Mouse (Mus musculus): ENCODE data around the gene Nkx2-9.
A peak's percentile ranks its signal among the peaks of the same experiment; 100 is the strongest.

Gene Nkx2-9

DNA sequence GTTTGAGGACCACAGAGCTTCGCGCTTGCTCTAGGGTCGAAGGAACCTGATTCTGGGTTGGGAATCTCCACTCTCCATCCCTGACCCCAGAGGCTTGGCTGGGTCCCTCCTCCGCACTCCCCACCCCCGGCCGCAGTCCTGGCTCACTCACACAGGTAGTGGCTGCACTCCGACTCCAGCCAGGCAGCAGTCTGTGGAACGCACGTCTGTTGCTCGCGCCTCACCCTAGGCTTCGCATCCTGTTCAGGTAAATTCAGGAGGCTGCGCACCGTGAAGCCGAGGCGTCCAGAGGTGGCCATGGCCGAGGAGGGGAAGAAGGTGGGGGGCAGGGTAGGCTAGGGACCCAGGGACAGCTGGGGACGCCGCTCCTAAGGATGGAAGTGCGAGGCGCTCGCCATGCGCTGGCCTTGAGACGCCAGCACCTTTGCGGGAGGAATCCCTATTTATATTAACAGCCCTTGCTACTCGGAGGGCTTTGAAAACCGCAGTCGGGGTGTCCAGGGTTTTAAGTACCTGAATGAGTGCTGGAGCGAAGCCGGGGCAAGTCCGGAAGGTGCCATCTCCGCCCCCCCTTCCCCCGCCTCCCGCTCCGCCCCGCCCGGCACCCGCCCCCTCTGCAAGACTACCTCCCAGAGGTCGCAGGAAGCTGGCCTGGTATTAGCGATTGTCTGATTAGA is at the start of gene Nkx2-9:
Gene Nkx2-9 (minus strand): TSS at position 524 of the 677 bp plus-strand sequence.
- DNase-seq, result no peak

DNA sequence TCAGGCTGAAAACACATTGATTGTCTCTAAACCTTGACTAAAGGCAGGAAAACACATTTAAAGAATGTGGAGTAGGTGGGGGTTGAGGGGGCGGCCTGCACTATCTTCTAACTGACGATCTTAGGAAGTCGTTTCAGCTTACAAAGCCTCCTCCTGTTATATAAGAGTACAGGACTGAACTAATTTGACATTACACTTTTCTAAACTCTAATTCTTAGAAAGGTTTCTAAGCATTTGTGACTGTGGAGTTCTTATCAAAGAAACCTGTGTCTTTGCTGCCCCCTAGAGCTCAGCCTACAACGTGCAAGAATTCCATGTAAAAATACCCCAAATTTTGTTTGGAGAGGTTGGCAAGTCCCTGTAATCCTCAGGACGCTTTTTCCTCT is 24.1 kb upstream of the Nkx2-9 start:
- no peak for DNase-seq

DNA sequence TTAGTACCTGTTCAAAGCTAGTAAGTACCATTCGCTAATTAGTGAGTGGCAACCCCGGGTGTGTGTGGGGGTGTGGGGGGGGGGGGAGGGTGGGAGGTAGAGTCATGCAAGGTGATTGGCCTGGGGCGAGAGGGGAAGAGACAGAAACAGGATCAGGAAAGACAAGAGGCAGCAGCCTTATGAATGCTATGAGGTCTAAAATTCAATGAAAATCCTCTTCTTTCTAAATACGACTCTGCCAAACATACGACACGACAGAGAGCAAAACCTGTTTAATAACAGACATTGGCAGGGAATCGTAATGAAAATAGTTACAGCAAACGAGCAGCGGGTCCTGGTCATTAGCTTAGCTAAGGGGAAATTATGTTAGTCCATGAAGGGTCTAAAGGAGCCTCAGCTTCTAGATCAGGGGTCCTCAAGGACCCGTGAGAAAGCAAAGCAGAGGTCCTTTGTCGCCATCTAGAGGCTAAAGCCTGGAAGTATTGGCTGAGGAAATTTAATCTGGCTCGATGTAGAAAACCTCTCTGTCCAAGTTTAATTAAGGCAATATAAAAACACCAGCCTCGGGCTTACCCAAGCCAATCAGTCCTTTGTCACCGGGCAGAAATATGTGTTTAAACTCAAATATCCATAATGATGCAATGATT is 23.6 kb upstream of the Nkx2-9 start:
- peak; percentile 2 for DNase-seq

DNA sequence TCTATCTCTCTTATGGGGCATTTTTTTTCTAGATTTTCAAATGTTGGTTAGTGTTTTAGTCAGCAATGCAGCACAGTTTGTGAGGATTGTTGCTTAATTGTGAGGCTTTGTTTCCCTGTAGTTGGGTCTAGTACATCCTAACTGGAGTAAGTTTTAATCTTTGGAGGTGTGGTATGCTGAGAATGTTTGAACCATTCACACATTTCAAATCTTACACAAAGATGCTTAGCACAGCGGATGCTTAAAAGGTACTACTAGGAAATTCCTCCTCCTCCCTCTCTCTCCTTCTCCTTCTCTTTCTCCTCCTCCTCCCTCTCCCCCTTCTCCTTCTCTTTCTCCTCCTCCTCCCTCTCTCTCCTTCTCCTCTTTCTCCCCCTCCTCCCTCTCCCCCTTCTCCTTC is 3.0 kb upstream of the Nkx2-9 start:
- no peak for DNase-seq

DNA sequence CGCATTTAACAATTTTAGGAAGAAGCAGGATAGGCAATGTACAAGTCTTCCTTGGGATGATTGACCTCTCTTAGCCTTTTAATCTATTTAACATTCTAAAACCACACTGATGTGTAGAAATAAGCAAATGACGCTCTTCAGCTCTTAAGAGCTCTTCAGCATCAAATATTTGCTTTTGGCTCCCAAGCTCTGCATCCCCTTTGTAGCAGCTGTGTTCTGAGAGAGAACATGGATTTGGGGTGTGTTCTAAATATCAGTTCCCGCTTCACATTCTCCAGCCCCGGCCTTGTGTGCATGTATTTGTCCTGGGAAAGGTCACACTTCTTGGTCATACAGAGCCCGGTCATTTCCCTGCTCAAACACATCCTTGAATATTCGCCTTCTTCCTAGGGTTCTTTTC is 2.3 kb upstream of the Nkx2-9 start:
- DNase-seq, result no peak

DNA sequence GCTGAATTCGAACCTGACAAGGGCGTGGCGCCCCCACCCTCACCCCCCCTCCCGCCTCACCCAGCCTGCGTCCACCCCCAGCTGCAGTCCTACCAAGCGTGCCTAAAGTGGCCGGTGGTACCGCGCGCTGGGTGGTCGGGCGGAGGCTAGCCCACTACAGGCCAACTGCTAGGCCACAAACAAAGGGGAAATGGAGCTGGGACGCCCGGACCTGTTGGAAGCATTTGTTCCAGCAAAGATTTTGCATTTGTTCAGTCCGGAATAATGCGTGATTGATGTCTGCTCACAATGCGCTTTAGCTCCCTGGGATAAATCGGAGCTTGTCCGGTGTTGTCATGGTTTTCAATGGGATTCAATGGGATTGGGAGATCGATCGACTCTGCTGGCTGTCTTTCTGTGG is 1.4 kb upstream of the Nkx2-9 start:
- no peak for DNase-seq

DNA sequence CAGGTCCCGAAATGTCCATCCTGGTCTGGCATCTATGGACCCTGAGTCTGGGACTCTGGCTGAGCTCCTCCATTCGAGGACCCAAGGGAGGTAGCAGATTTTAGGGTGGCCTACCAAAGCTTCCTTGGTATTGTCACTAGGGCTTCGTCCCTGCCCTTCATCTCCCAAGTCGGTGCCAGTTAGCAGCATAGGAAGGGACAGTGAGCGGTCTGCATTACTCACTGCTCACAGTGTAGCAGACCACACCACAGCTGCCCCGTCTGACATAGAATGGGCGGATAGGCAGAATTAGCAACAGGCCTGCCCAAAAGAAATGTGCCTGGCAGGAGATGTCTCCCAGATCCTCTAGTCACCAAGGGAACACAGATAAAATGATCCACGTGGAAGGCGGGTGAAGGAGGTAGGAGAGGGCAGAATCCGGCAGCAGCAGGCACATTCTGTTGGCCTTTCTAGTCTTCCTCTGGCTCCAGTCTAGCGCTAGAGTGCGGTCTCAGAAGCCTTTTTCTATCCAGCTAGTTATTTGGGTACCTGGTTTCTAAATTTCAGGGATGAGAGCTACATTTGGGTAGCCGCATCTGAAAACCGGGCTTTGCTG is 929 bp upstream of the Nkx2-9 start:
- no peak for DNase-seq

DNA sequence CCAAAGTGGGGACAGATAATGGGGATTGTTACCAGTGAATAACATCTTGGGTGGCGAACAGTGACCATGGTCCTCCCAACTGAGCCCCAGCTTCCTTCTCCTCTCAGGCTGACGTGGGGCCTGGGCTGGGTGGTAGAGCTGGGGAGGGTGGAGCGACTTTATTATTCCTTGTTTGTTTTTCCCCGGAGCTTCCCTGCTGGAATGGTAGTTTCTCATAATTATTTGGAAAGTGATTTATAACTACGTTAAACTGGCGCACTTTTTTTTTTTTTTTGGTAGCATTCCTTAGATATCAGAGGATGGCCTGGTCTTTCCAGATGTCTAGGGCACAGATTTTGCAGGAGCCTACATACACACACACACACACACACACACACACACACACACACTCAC is 350 bp upstream of the Nkx2-9 start:
- no peak for DNase-seq

DNA sequence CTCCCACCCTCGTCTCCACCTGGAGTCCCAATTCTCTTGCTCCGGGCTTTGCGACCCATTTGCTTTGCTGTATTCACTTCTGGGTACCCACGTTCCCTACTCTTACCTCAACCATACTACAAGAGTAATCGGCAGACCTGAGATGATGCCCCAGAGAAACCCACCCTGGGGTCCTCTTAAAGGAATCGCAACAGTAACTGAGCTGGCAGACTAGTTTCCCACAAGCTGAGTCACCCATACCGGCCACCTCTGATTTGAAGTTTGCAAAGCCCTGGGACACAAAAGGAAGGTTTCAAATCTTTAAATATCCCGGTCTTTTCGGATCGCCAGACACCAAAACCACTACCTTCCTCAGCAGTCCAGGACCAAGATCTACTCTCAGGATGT is 742 bp downstream of the Nkx2-9 start:
- no peak for DNase-seq

DNA sequence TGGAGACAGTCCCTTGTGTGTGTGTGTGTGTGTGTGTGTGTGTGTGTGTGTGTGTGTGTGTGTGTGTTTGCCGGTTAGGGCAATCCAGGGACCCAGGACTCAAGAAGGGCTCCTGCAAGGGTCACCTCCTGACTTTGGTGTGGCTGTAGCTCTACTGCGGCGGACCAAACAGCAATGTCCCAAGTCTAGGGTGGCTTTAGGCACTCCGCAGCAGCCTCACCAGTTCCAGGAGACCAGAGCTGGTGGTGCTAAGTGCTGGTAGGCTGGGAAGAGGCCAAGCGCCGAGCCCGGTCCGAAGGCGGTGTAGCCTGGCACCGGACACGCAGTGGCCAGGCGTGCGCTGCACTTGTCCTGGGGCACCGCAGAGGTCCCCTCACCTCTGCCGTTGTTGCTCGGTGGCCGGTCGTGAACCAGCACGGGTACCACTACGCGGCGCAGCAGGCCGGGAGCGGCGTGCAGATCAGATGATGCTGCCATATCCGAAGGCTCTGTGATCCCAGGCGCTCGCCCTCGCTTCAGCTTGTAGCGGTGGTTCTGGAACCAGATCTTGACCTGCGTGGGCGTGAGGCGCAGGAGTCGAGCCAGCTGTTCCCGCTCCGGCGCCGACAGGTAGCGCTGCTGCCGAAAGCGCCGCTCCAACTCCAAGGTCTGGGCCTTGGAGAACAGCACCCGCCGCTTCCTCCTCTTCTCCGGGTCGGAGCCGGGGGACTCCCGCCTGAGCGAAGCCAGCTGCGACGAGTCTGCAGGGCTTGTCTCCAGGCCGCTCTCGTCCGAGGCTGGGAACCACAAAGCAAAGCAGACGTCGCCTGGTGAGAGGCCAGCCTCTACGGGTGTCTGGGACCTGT is 1.4 kb downstream of the Nkx2-9 start:
- DNase-seq, result no peak

DNA sequence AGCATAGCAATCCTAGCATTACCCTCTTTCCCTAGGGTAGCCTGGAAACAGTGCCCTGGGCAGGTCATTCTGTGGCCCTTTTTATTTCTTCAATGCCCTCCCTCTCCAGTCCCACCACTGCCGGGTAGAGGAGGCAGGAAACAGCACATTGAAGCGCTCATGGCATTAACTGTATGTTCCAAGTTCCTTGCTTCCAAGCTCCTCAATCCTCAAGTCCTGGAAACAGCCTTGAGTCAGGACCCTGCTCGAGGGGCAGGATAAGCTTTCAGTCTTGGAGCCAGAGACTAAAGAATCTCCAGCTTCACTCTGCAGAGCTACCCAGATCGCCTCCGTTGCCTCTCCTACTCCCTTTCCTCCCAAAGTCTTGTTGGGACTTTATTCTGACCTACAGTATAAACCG is 2.2 kb downstream of the Nkx2-9 start:
- no peak for DNase-seq

DNA sequence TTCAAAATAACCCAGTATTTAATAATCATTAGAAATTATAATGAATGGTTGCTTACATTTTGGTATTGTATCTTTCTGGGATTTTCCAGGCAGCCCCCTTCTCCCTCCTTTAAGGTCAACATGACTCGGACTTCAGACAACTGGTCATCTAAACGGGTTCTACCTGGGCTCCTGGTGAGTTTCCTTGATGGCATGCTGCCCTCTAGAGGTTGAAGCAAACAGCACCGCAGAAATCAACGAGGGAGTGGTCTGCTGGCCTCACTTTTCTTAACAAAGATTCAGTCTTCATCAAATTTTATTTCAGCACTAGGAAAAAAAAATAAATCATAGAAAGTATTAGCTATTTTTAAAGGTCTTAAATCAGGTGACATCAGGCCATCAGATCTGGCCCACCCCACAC is 21.4 kb downstream of the Nkx2-9 start:
- DNase-seq, result no peak

DNA sequence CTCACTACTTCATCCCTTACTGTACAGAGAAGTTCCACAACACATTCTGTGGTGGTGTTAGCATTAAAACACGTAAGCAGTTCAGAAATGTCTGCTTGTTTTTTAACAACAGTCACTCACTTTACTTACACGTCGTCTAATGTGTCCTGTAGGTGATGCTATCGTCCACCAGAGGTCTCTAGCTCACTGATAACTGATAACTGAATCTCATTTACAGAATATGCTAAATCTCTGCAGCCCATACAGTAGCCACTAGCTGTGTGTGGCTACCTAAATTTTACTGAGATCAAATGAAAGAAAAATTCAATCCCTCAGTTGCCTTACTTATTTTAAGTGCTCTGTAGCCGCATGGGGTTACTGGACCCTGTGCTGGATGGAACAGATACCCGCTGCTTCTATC is 25.3 kb downstream of the Nkx2-9 start:
- no peak for DNase-seq

All from thymus, postnatal 25 days (tissue).